Mouse (Mus musculus): ENCODE data around the gene Ankrd50. TPM values are rescaled to one million over a fixed set of nuclear protein-coding genes. Genes with fewer than 3 reads are reported as not detected.

Gene Ankrd50
- polyA plus RNA-seq, 1 experiment = 28.2 TPM

- Histone ChIP-seq H3K4me1 (ENCODE audit: control insufficient read depth, insufficient read depth, insufficient read length, low read length) (no peaks in the 10 kb centered on the region; the same call in 1 of the 2 replicates), H3K4me3 (ENCODE audit: insufficient read depth, low read depth, low read length) (no peak overlapping the region), H3K27ac (replicated peaks; ENCODE audit: low read depth, low read length) (no peak overlapping the region)
Measured at GRCm38 (mm10) chr3:38440564-38440991, 44.1 kb downstream of the Ankrd50 start.

- Histone ChIP-seq H3K4me1 (ENCODE audit: control insufficient read depth, insufficient read depth, insufficient read length, low read length) (peaks cover 5% of the 10 kb centered on the region; the same call in 1 of the 2 replicates), H3K4me3 (ENCODE audit: insufficient read depth, low read depth, low read length) (no peak overlapping the region), H3K27ac (replicated peaks; ENCODE audit: low read depth, low read length) (no peak overlapping the region)
Measured at GRCm38 (mm10) chr3:38436596-38436995, 48.0 kb downstream of the Ankrd50 start.

GRCm38 (mm10) chr3:38435828-38436227 lies 48.8 kb downstream of the Ankrd50 start:
- Histone ChIP-seq H3K4me3 (ENCODE audit: insufficient read depth, low read depth, low read length) (no peak overlapping the region), H3K4me1 (ENCODE audit: control insufficient read depth, insufficient read depth, insufficient read length, low read length) (peaks cover 5% of the 10 kb centered on the region; the same call in 1 of the 2 replicates), H3K27ac (replicated peaks; ENCODE audit: low read depth, low read length) (no peak overlapping the region)

GRCm38 (mm10) chr3:38434486-38434885 lies 50.2 kb downstream of the Ankrd50 start:
- Histone ChIP-seq H3K4me3 (ENCODE audit: insufficient read depth, low read depth, low read length) (no peak overlapping the region), H3K4me1 (ENCODE audit: control insufficient read depth, insufficient read depth, insufficient read length, low read length) (peaks cover 5% of the 10 kb centered on the region; the same call in 1 of the 2 replicates), H3K27ac (replicated peaks; ENCODE audit: low read depth, low read length) (no peak overlapping the region)

DNA sequence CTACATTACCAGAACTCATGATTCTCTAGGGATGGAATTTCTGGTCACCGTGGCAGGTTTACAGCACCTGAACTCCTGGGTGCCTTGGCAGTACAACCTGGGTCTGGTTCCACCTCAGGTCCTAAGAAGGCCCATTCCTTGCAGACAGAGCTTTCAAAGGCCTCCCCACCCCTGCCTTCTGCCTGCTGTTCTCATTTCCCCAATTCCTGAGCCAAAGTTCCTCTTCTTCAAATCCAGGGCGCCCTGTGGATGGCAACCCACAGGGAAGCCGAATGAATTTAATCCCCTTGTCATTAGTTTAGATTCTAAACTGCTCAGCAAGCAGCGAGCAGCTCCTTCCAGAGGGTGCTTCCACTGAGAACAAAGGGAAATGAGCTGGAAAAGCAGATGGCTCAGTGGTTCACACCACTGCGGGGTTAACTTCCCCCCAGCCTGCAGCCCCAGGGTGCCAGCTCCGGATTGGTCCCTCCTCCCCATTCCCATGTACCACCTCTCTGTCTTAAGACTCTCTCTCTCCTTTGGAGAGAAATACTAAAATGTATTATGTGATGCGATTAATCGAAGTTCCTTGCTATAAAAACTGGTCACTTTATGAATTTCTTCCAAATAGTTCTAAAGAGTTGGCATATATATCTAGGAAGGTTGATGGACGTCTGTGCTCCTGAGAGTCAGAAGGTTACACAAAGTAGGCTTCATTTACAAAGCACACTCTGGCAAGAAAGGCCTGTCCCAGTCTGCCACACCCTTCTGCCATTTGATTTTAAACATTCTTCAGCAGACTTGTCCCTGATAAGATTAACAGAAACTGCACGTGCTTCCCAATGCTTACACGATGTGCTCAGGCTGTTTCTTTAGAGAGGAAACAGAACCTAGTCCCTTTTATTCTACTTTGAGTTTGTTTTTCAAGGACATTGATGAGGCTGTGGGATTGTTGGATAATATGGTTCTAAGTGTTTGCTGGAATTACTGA lies 50.9 kb downstream of the Ankrd50 start:
- Histone ChIP-seq H3K4me3 (ENCODE audit: insufficient read depth, low read depth, low read length) (no peak overlapping the region), H3K27ac (replicated peaks; ENCODE audit: low read depth, low read length) (no peak overlapping the region; the same call in 1 of the 2 replicates), H3K4me1 (ENCODE audit: control insufficient read depth, insufficient read depth, insufficient read length, low read length) (peaks cover 5% of the 10 kb centered on the region; the same call in 1 of the 2 replicates)

DNA sequence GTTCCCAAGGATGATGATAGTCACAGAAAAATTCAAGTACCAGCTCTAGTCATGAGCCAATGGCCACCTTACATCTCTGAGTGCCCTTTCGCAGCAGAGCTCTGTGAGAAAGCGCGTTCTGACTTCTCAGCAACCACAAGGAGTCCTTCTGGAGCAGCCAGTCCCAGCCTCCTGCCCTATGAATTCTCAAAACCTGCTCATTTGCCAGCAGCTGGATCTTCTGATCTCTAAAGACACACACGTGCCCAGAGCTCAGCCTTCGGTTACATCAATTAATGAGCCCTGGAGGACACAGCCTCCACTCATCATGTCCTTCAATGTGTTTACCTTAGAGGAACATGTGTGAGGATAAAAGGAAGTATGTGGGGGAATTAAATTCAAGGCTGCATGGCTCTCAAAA lies 53.2 kb downstream of the Ankrd50 start:
- H3K4me3 ChIP-seq (ENCODE audit: insufficient read depth, low read depth, low read length) = no peak overlapping the region
- H3K27ac ChIP-seq (replicated peaks; ENCODE audit: low read depth, low read length) = no peak overlapping the region
- H3K4me1 ChIP-seq (ENCODE audit: control insufficient read depth, insufficient read depth, insufficient read length, low read length) = peaks cover 5% of the 10 kb centered on the region; the same call in 1 of the 2 replicates

GRCm38 (mm10) chr3:38431042-38431441 lies 53.6 kb downstream of the Ankrd50 start:
- no peak overlapping the region for H3K4me3 ChIP-seq (ENCODE audit: insufficient read depth, low read depth, low read length)
- H3K4me1 ChIP-seq (ENCODE audit: control insufficient read depth, insufficient read depth, insufficient read length, low read length) = peaks cover 5% of the 10 kb centered on the region; the same call in 1 of the 2 replicates
- no peak overlapping the region for H3K27ac ChIP-seq (replicated peaks; ENCODE audit: low read depth, low read length)

- peaks cover 4% of the 10 kb centered on the region; the same call in 1 of the 2 replicates for H3K4me1 ChIP-seq (ENCODE audit: control insufficient read depth, insufficient read depth, insufficient read length, low read length)
- H3K4me3 ChIP-seq (ENCODE audit: insufficient read depth, low read depth, low read length) = no peak overlapping the region
- no peak overlapping the region for H3K27ac ChIP-seq (replicated peaks; ENCODE audit: low read depth, low read length)
Measured at GRCm38 (mm10) chr3:38427200-38427599, 57.4 kb downstream of the Ankrd50 start.

GRCm38 (mm10) chr3:38423966-38424365 lies 60.7 kb downstream of the Ankrd50 start:
- Histone ChIP-seq H3K4me3 (ENCODE audit: insufficient read depth, low read depth, low read length) (no peak overlapping the region), H3K27ac (replicated peaks; ENCODE audit: low read depth, low read length) (peak overlapping the region; percentile 45), H3K4me1 (ENCODE audit: control insufficient read depth, insufficient read depth, insufficient read length, low read length) (peaks cover 4% of the 10 kb centered on the region; the same call in 1 of the 2 replicates)

DNA sequence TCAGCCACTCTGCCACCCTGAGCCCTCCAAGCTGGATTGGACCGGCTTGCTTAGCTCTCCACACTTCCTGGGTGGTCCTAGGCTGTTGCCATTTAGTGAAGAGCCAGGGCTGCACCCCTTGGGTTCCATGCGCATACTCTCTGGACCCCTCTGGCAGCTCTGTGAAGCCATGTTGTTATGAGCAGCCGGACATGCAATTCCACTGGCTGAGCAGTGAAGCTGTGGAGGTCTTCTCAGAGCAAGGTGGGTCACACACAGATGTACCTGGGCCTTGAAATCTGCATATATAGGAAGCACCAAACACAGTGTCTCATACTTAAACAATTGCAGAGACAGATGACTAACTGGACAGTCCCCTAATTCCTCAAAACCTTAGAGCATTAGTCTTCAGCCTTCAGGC lies 64.7 kb downstream of the Ankrd50 start:
- no peak overlapping the region for H3K27ac ChIP-seq (replicated peaks; ENCODE audit: low read depth, low read length)
- no peak overlapping the region for H3K4me3 ChIP-seq (ENCODE audit: insufficient read depth, low read depth, low read length)
- H3K4me1 ChIP-seq (ENCODE audit: control insufficient read depth, insufficient read depth, insufficient read length, low read length) = peaks cover 4% of the 10 kb centered on the region; the same call in 1 of the 2 replicates

DNA sequence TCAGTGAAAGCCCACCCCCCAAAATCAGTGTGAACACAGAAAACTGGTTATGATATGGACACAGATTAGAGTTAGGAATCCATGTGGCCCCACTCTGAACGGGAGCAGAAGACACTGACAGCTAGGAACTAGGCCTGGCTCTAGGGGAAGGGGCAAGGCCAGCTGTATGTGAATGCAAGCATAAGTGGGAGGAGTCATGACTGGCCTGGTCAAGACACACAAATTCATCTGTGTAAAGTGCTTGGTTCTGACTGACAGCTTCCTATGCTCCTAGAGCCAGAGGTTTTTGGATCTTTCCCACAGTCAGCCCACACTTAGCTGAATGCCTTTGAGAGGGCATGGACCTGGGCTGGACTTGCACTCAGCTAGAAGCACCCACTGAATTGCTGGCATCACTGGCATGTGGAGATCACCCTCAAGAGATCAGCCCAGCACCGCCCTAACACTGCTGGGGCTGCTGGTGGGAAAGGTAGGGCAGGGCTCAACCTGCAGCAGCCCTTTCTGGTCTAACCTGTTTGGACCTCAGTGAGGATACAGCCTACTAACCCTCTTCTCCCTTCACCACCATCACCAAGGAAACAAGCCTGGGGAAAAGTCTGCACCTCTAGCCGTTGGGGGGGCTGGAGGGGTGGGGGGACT lies 69.2 kb downstream of the Ankrd50 start:
- H3K4me3 ChIP-seq (ENCODE audit: insufficient read depth, low read depth, low read length) = no peak overlapping the region
- no peaks in the 10 kb centered on the region for H3K4me1 ChIP-seq (ENCODE audit: control insufficient read depth, insufficient read depth, insufficient read length, low read length)
- H3K27ac ChIP-seq (replicated peaks; ENCODE audit: low read depth, low read length) = no peak overlapping the region
